Mouse (Mus musculus): Measurements from ENCODE around the gene 4931428F04Rik. TPM values are rescaled to one million over a fixed set of nuclear protein-coding genes. Genes with fewer than 3 reads are reported as not detected.
A peak's percentile ranks its signal among the peaks of the same experiment; 100 is the strongest.

The 4931428F04Rik gene
- polyA plus RNA-seq, 1 experiment from 2014 or later, result 126 TPM

DNA sequence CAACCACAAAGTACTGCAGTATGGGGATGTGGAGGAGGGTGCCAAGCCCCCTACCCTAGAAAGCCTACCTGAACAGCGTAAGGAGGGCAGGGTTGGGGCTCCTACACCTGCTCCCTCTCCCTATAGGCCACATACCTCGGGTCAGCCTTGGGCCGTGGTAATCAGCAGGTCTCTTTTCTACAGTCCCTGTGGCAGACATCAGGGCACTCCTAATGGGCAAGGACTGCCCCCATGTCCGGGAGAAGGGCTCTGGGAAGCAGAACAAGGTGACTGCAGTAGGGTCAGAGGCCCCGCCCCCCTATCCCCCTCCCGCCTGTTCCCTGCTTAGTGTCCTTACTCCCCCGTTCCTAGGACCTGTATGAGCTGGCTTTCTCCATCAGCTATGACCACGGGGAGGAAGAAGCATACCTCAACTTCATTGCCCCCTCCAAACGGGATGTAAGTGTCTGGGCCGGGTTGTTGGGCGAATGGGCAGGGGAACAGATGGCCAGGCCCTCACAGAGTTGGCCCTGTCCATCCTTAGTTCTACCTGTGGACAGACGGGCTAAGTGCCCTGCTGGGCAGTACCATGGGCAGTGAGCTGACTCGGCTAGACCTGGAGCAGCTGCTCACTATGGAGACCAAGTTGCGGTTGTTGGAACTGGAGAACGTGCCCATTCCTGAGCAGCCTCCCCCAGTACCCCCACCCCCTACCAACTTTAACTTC lies 19.6 kb upstream of the 4931428F04Rik start:
- no peak overlapping the region for H3K9ac ChIP-seq (ENCODE audit: low read depth, low read length)
- no peak overlapping the region for H3K27ac ChIP-seq (ENCODE audit: low read depth, low read length)
- WGBS, result 82% methylated on average over 15 of the region's 15 CpGs
- H3K9me3 ChIP-seq (ENCODE audit: control insufficient read depth, low read length), result no peaks in the 10 kb centered on the region
- no peak for ATAC-seq
- no peak overlapping the region for H3K4me2 ChIP-seq (ENCODE audit: low read length)
- H3K4me1 ChIP-seq (ENCODE audit: control insufficient read depth, insufficient read depth, low read depth, low read length), result peaks cover 15% of the 10 kb centered on the region
- H3K36me3 ChIP-seq (ENCODE audit: control insufficient read depth, insufficient read depth, low read length), result peaks cover 22% of the 10 kb centered on the region
- H3K4me3 ChIP-seq (ENCODE audit: low read length), result no peak overlapping the region
- H3K27me3 ChIP-seq (replicated peaks; ENCODE audit: control insufficient read depth, insufficient read depth, low read length), result no peaks in the 10 kb centered on the region

DNA sequence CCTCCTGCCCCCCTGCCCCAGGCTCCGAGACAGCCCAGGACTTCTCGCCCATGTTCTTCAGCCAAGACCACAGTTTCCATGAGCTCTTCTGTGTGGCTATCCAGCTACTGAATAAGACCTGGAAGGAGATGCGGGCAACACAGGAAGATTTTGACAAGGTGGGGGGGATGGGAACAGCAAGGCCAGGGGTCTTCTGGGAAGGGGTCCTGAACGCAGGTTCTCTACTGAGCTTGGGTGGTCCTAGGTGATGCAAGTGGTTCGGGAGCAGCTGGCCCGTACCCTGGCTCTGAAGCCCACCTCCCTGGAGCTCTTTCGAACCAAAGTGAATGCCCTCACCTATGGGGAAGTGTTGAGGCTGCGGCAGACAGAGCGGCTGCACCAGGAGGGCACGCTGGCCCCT lies 18.8 kb upstream of the 4931428F04Rik start:
- no peak overlapping the region for H3K4me2 ChIP-seq (ENCODE audit: low read length)
- H3K36me3 ChIP-seq (ENCODE audit: control insufficient read depth, insufficient read depth, low read length), result peaks cover 21% of the 10 kb centered on the region
- H3K9ac ChIP-seq (ENCODE audit: low read depth, low read length), result no peak overlapping the region
- WGBS, result 94% methylated on average over 10 of the region's 10 CpGs
- H3K4me3 ChIP-seq (ENCODE audit: low read length), result no peak overlapping the region
- no peaks in the 10 kb centered on the region for H3K9me3 ChIP-seq (ENCODE audit: control insufficient read depth, low read length)
- H3K4me1 ChIP-seq (ENCODE audit: control insufficient read depth, insufficient read depth, low read depth, low read length), result peaks cover 16% of the 10 kb centered on the region
- ATAC-seq, result no peak
- no peak overlapping the region for H3K27ac ChIP-seq (ENCODE audit: low read depth, low read length)
- H3K27me3 ChIP-seq (replicated peaks; ENCODE audit: control insufficient read depth, insufficient read depth, low read length), result no peaks in the 10 kb centered on the region

DNA sequence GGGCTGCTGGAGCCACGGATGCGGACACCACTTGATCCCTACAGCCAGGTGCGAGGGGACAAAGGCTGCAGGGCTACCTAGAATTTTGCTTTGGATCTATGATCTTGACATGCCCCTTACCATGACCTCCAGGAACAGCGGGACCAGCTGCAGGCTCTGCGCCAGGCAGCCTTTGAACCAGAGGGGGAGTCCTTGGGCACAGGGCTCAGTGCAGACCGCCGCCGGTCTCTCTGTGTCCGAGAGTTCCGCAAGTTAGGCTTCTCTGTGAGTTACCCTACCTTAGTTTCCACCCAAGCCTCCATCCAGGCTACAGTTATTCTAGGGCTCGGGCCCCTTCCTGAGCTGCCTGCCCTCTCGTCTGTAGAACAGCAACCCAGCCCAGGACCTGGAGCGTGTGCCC lies 18.0 kb upstream of the 4931428F04Rik start:
- 95% methylated on average over 13 of the region's 13 CpGs for WGBS
- Histone ChIP-seq H3K4me1 (ENCODE audit: control insufficient read depth, insufficient read depth, low read depth, low read length) (peaks cover 16% of the 10 kb centered on the region), H3K9me3 (ENCODE audit: control insufficient read depth, low read length) (no peaks in the 10 kb centered on the region), H3K4me3 (ENCODE audit: low read length) (no peak overlapping the region), H3K36me3 (ENCODE audit: control insufficient read depth, insufficient read depth, low read length) (peaks cover 21% of the 10 kb centered on the region), H3K4me2 (ENCODE audit: low read length) (no peak overlapping the region), H3K27me3 (replicated peaks; ENCODE audit: control insufficient read depth, insufficient read depth, low read length) (no peaks in the 10 kb centered on the region), H3K9ac (ENCODE audit: low read depth, low read length) (no peak overlapping the region), H3K27ac (ENCODE audit: low read depth, low read length) (no peak overlapping the region)
- ATAC-seq, result no peak

DNA sequence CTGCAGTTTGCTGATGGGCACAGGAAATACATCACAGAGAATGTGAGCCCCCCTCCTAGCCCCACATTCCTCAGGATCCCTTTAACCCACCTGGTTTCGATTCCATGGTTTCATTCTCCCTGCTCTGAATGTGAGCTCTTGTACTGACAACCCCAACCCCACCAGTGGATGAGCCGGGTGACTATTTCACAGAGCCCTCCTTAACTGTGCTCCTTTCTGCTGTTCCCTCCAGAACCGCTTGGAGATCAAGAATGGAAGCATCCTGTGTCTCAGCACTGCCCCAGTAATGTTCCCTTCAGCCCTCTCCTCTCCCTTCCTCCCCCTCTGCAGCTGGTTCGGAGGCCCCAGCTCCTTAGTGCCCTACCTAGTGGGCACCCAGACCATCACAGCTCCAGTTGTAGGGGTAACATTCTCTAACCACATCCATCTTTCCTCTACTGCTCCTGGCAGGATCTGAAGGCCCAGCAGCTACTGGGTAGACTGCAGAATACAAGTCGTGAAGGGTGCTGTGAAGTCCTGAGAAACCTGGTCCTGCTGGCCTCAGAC lies 16.6 kb upstream of the 4931428F04Rik start:
- Histone ChIP-seq H3K36me3 (ENCODE audit: control insufficient read depth, insufficient read depth, low read length) (peaks cover 24% of the 10 kb centered on the region), H3K27ac (ENCODE audit: low read depth, low read length) (no peak overlapping the region)
- ATAC-seq, result peak; percentile 5; the same call in 1 of the 2 replicates

DNA sequence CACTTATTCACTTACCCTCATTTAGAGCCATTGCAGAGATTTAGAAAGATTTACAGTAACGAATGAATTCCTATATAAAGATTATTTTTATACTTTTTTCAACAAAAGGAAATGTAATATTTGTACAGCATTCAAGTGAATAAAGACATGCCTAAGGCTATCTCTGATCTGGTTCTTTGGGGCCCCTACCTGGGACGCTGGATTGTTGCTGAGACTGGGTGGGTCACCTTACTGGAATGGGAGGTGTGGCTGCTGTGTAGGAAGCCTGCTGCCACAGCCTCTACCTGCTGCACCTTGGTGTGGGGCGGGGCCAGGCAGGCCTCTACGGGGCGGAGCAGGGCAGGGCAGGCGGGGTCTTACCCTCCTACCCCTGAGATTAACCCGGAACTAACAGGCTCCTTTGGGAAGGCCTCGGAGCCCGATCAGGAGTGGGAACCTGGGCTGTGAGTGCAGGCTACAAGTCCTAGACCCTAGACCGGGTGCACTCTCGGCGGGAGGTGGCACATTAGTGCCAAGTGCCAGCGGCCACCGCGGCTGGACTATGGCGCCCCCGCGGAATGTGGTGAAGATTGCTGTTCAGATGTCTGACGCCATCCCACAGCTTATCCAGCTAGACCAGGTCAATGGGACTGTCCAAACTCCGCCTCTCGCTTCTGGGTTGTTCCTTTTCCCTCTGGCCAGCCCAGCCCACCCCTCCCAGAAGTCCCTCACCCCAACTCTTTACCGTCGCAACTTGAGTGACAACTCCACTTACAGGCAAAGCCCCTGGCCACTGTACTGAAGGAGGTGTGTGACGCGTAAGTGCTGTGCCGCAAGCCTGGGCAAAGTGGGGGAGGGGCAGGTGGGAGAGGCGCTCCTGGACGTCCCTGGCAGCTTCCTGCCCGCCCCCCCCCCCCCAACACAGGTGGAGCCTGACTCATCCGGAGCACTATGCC lies 15.8 kb upstream of the 4931428F04Rik start, which contains the start of gene Elmo3:
Gene Elmo3, plus strand, starts transcription at position 391 of the 935 bp plus-strand sequence.
- Histone ChIP-seq H3K36me3 (ENCODE audit: control insufficient read depth, insufficient read depth, low read length) (peaks cover 29% of the 10 kb centered on the region), H3K9me3 (ENCODE audit: control insufficient read depth, low read length) (no peaks in the 10 kb centered on the region), H3K4me2 (ENCODE audit: low read length) (peak within 1 kb of the TSS; percentile 53), H3K4me3 (ENCODE audit: low read length) (peak within 1 kb of the TSS; percentile 23), H3K27me3 (replicated peaks; ENCODE audit: control insufficient read depth, insufficient read depth, low read length) (no peaks in the 10 kb centered on the region), H3K4me1 (ENCODE audit: control insufficient read depth, insufficient read depth, low read depth, low read length) (peaks cover 16% of the 10 kb centered on the region), H3K27ac (ENCODE audit: low read depth, low read length) (no peak within 1 kb of the TSS; the same call in 1 of the 2 replicates), H3K9ac (ENCODE audit: low read depth, low read length) (peak within 1 kb of the TSS; percentile 54)
- ATAC-seq, result peak; percentile 57
- 9% methylated on average over 27 of the region's 30 CpGs for WGBS

More for the DNA sequence above, 16.6 kb upstream of the 4931428F04Rik start:
- H3K4me3 ChIP-seq (ENCODE audit: low read length), result peak overlapping the region; percentile 23; the same call in 1 of the 2 replicates
- WGBS, result 68% methylated on average over 5 of the region's 5 CpGs
- no peaks in the 10 kb centered on the region for H3K27me3 ChIP-seq (replicated peaks; ENCODE audit: control insufficient read depth, insufficient read depth, low read length)
- peaks cover 16% of the 10 kb centered on the region for H3K4me1 ChIP-seq (ENCODE audit: control insufficient read depth, insufficient read depth, low read depth, low read length)
- H3K4me2 ChIP-seq (ENCODE audit: low read length), result peak overlapping the region; percentile 53
- H3K9me3 ChIP-seq (ENCODE audit: control insufficient read depth, low read length), result no peaks in the 10 kb centered on the region
- peak overlapping the region; percentile 54 for H3K9ac ChIP-seq (ENCODE audit: low read depth, low read length)

DNA sequence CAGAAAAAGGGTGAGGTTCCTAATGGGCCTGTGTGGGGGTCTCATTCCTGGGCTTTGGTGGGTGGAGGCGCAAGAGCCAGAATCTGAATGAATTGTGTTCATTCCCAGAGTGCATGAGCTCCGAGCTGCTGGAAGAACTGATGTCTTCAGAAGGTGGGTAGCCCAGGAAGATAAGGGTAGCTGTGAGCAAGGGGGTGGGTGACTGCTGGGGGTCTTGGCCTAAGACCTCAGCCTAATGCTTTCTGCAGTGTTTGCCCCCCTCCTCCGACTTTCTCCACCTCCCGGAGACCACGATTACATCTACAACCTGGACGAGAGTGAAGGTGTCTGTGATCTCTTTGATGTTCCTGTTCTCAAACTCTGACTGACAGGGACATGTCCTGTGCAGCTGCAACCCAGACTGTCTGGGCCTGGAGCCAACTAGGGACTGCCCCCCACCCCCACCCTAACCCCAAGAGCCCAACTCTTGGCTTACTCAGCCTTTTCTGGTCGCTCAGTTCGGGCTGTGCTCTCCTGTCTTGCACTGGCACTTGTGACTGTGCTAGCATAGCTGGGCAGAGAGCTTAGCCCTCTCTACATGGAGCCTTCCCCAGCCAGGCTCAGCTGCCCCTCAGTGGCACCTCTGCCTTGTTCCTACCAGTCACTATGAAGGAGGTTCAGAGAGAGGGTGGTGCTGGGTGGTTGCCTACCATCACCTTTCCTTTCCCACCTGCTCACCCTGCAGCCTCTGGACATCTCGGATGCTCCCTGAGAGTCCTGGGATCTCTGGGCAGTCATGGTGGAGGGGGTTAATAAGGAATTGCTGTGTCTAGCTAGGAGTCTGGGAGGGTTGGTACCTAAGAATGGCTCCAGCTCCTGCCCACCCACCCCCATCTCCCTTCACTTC lies 14.9 kb upstream of the 4931428F04Rik start:
- no peak overlapping the region for H3K4me2 ChIP-seq (ENCODE audit: low read length)
- no peak overlapping the region for H3K9ac ChIP-seq (ENCODE audit: low read depth, low read length)
- peaks cover 16% of the 10 kb centered on the region for H3K4me1 ChIP-seq (ENCODE audit: control insufficient read depth, insufficient read depth, low read depth, low read length)
- H3K9me3 ChIP-seq (ENCODE audit: control insufficient read depth, low read length), result no peaks in the 10 kb centered on the region
- ATAC-seq, result peak; percentile 21; the same call in 1 of the 2 replicates
- H3K36me3 ChIP-seq (ENCODE audit: control insufficient read depth, insufficient read depth, low read length), result peaks cover 35% of the 10 kb centered on the region
- H3K27ac ChIP-seq (ENCODE audit: low read depth, low read length), result no peak overlapping the region; the same call in 1 of the 2 replicates
- H3K4me3 ChIP-seq (ENCODE audit: low read length), result no peak overlapping the region
- 69% methylated on average over 8 of the region's 9 CpGs for WGBS
- no peaks in the 10 kb centered on the region for H3K27me3 ChIP-seq (replicated peaks; ENCODE audit: control insufficient read depth, insufficient read depth, low read length)

DNA sequence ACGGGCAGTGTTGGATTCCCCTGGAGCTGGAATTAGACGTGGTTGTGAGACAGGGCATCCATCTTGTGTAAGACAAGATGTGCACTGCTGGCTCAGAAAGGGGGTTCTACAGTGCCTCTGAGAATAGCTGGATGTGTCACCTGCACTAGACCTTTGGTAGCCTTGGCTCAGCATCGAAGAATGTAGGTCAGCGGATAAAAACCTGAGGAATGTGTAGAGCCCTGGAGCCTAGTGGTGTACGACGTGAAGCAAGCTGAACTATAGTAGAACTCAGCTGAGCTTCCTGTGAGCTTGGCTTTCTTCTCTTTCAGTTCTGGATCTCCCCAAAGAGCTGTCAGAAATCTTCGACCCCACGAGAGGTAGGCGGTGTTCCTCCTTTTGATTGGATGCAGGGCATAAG lies 14.2 kb upstream of the 4931428F04Rik start:
- Histone ChIP-seq H3K4me1 (ENCODE audit: control insufficient read depth, insufficient read depth, low read depth, low read length) (peaks cover 18% of the 10 kb centered on the region), H3K27ac (ENCODE audit: low read depth, low read length) (no peak overlapping the region), H3K4me2 (ENCODE audit: low read length) (no peak overlapping the region), H3K9ac (ENCODE audit: low read depth, low read length) (no peak overlapping the region), H3K27me3 (replicated peaks; ENCODE audit: control insufficient read depth, insufficient read depth, low read length) (no peaks in the 10 kb centered on the region), H3K36me3 (ENCODE audit: control insufficient read depth, insufficient read depth, low read length) (peaks cover 38% of the 10 kb centered on the region), H3K4me3 (ENCODE audit: low read length) (no peak overlapping the region), H3K9me3 (ENCODE audit: control insufficient read depth, low read length) (no peaks in the 10 kb centered on the region)
- ATAC-seq, result no peak
- WGBS, result 79% methylated on average over 9 of the region's 9 CpGs

DNA sequence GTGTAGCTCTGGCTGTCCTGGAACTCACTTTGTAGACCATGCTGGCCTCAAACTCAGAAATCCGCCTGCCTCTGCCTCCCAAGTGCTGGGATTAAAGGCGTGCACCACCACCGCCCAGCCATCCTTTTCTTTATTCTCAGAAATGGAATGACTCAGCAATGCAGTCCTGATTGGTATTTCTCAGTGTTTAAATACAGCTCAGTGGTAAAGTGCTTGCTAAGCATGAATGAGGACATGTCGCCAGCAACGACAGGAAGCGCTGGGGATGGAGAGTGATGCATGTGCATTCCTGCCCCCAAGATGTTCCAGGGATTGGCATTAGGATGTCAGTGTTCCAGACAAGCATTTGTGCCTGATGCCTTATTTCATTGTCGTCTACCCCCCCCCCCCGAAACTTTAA lies 13.7 kb upstream of the 4931428F04Rik start:
- H3K27ac ChIP-seq (ENCODE audit: low read depth, low read length), result no peak overlapping the region
- H3K36me3 ChIP-seq (ENCODE audit: control insufficient read depth, insufficient read depth, low read length), result peaks cover 38% of the 10 kb centered on the region
- H3K9ac ChIP-seq (ENCODE audit: low read depth, low read length), result no peak overlapping the region
- H3K4me3 ChIP-seq (ENCODE audit: low read length), result no peak overlapping the region
- ATAC-seq, result no peak
- no peak overlapping the region for H3K4me2 ChIP-seq (ENCODE audit: low read length)
- H3K4me1 ChIP-seq (ENCODE audit: control insufficient read depth, insufficient read depth, low read depth, low read length), result peaks cover 23% of the 10 kb centered on the region
- no peaks in the 10 kb centered on the region for H3K27me3 ChIP-seq (replicated peaks; ENCODE audit: control insufficient read depth, insufficient read depth, low read length)
- 88% methylated on average over 8 of the region's 8 CpGs for WGBS
- no peaks in the 10 kb centered on the region for H3K9me3 ChIP-seq (ENCODE audit: control insufficient read depth, low read length)

Data from hindbrain, embryonic 16.5 days (tissue).